Mouse (Mus musculus) frontal cortex, adult (tissue): Measurements from ENCODE around the gene Igf2bp2.

Experiments
- ATAC-seq: cut with Nextera tagmentation; 2 replicates; pipeline ENCODE4 v1.9.2; 2017; ENCODE audit warnings: mild to moderate bottlenecking, moderate library complexity, mixed read lengths; ENCODE audit not compliant: low TSS enrichment

The Igf2bp2 gene

DNA sequence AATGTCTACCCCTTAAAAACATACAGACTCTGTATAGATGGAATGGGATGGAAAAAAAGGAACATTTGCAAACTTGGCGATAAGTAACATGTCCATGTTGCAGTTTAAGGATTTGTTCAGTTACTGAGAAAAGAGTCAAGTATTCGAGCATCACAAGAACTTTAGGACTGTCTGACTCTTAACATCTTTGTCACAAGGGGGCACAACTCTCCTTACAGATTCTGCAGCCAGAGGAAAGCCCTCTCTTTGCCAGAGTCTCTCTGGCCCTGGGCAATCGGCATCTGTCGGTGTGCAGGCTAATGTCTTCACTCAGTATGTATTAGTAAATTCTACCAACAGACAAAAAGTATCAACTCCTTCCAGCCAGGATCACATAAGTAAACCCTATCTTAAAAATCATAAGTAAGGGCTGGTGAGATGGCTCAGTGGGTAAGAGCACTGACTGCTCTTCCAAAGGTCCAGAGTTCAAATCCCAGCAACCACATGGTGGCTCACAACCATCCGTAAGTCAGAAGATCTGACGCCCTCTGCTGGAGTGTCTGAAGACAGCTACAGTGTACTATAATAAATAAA, 57.0 kb downstream of the Igf2bp2 start:
- no peak for ATAC-seq

GRCm38 (mm10) chr16:22100067-22100466, 63.0 kb downstream of the Igf2bp2 start:
- no peak for ATAC-seq

DNA sequence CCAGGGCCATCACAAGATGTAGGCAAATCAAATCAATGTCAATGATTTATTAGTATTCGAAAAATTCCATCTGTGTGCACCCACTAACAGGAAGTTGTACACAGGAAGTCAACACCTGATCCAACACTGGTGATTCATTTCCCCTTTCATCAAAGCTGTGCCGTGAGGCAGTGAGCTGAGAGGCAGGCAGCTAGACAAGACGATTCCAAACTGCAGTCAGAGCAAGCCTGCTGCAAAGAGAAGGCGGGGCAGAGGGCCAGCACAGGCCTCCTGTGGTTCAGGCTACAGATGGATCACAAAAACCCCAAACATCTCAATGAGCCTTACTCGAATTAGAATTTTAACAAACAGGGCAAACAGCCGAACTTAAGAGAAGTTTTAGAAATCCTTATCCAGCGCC, 65.4 kb downstream of the Igf2bp2 start:
- ATAC-seq: no peak

- no peak for ATAC-seq
Observed at GRCm38 (mm10) chr16:22095751-22096150, 67.3 kb downstream of the Igf2bp2 start.

DNA sequence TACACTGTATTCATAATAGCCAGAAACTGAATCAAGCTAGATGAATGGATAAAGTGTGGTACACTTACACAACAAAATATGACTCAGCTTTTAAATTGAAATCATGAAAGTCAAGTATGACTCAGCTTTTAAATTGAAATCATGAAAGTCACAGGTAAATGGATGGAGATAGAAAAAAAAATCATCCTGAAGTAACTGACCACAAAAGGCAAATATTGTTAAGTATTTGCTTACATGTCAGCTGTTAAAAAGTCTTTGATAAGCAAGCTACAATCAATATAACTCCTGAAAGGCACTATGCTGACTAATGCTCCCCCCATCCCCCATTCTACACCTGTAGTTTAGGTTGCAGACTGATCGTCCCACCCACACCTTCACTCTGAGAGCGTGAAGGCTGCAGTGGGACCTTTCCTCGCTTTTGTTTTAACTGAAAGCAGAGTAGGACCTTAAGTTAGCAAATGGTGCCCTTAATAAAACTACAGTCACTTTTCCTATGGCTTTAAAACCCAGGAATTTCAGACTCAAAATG, 71.8 kb downstream of the Igf2bp2 start:
- ATAC-seq: no peak

DNA sequence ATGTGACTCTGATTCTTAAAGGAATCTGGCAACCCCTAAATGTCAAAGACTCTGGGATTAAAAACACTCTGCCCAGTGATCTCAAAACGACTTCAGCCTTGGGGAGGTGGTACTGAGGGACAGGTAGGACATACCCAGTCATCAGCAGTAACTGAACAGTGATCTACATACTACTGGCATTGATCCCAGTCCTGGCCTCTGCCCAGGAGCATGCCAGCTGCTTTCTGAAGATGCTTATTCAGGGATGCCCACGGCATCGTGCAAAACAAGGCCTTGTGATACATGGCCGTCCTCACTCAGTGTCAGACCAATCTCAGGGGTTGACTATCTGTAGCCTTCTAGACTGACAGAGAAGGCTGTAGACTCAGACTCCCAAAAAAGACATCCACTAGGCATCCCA, 77.7 kb downstream of the Igf2bp2 start:
- ATAC-seq: no peak

DNA sequence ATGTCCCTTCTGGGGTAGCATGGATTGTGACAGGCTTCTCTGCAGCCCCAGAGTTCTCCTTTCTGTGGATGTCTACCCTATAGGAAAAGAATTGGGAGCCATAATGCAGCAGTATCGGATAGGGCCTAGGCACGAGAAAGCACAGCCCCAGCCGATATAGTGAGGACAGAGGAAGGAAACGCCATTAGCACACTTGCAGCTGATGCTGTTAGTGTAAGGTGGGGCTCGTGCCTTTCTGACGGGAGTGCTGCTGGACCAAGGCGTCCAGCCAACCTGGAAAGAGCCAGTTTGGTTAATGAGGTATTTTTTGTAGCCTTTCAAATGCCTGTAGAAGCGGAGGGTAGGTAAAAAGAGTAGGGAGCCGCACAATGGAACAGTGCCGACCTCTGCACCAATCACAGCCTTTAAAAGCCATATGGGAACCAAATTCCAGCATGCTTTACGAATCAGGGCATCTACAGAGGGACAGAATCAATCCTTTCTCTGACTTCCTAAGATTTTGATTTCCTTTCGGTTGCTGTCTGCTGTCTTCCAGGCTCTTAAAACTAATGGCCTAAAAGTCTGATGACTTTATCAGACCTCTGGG, 82.9 kb downstream of the Igf2bp2 start:
- ATAC-seq: no peak

GRCm38 (mm10) chr16:22076620-22076941, 86.5 kb downstream of the Igf2bp2 start:
- no peak for ATAC-seq

- no peak for ATAC-seq
Observed at GRCm38 (mm10) chr16:22075829-22076619, 87.1 kb downstream of the Igf2bp2 start.

GRCm38 (mm10) chr16:22075067-22075466, 88.0 kb downstream of the Igf2bp2 start:
- ATAC-seq: no peak

GRCm38 (mm10) chr16:22071361-22071760, 91.7 kb downstream of the Igf2bp2 start:
- no peak for ATAC-seq

DNA sequence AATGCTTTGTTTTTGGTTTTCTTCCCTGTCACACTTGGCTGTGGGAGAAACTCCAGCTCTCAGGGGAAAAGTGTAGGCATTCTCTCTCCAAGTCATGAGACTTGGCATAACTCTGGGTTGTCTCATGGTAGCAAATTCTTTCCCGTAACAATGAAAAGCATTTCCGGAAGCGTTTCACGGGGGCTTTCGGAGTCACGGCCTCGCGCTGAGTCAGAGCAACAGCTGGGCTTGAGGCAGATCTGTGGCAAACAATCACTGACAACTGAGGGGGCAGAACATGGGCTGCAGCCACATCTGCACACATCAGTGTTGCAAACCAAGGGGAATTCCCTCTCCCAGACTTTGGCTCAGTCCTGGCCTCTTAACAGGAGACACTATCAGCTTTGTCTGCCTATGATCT, 95.7 kb downstream of the Igf2bp2 start:
- ATAC-seq: no peak

DNA sequence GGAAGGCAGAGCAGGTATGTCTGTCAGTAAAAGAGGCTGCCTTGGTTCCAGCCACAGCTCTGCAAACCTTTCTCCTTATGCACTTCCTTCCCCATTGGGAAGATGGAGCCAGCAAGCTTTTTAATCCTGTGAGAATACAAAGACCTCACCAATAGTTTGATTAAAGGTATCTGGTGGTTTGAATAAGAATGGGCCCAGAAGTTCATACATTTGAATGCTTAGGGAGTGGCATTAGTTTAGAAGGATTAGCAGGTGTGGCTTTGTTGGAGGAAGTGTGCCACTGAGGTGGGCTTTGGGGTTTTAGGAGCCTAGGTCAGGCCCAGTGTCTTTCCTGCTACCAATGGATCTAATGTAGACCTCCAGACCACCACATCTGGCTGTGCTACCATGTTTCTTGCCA, 97.6 kb downstream of the Igf2bp2 start:
- no peak for ATAC-seq

DNA sequence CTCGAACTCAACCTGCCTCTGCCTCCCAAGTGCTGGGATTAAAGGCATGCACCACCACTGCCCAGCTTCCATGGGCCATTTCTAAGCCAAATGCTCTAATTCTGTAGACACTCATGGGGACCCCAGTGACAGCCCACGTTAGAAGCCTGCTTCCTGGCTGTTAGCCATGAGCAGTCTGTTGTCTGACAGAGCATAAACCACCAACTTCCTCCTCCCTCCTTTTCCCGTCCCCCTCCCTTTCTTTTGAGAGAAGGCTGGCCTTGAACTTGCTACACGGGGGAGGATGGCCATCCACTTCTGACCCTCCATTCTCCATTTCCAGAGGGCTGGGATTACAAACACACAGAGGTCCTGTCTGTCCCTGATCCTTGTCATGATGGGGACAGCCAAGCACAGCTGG, 100.8 kb downstream of the Igf2bp2 start:
- no peak for ATAC-seq

DNA sequence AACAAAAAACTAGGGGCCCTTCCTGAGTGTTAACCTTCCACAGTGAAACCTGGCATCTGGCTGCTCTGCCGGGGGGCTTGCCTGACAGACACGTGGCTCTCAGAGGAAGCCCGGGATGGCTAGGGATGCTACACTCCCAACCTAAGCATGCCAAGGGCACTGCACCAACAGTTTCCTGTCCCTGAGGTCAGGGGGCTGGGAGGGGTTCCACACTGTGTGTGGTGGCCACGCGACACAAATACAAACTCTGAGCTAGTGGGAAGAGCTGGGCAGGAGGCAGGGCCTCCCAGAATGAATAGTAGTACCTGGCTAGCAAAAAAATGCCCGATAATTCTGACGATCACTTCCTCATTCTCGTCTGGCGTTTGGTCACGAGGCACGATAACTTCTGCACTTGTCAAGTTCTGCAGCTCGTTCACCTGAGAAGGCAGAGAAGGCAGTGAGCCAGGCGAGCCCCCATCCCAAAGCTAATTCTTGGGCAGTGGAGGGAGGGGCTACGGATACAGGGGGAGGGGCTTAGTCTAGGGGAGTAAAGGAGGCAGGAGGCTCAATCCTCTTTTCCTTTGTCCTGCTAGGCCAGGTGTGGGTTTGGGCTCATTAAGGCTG, 101.4 kb downstream of the Igf2bp2 start:
- ATAC-seq: no peak

DNA sequence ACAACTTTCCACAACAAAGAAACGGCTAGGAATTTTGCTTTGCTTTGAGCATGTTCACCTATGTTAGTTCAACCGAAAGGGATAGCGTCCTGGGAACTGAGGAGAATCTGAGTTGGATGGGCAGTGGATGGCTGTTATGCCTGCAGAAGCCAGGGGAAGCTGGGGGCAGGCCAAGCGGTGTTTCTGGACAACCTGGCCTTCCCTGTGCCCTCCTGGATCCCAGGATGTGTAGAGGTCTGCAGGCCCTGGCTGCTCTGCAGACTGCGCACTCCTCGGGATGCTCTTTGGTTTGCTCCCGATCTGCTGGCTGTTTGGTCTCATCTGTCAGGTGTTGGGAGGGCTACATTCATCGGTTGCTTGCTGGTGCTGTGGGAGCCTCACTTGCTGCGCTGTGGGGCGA, 102.7 kb downstream of the Igf2bp2 start:
- no peak for ATAC-seq

DNA sequence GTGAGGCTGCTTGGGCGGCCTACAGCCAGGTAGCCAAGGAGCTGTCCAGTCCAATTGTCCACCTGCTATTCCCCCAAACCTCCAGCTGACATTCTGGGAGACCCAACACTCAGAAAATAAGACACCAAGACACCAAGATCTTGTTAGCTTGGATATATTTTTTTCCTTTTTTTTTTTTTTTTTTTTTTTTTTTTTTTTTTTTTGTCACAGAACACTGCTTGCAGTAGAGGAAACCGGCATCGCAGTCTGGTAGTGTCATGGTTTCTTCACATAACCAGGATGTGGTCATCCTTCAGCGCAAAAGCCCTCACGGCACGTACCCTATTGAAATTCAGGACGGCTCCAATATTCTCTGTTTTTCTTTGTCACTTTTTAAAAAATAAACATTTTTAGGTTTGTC, 104.2 kb downstream of the Igf2bp2 start:
- no peak for ATAC-seq

- ATAC-seq: no peak
Observed at GRCm38 (mm10) chr16:22057498-22057897, 105.6 kb downstream of the Igf2bp2 start.

GRCm38 (mm10) chr16:22053411-22053810, 109.7 kb downstream of the Igf2bp2 start:
- no peak for ATAC-seq

- no peak for ATAC-seq
Observed at GRCm38 (mm10) chr16:22046739-22047366, 116.2 kb downstream of the Igf2bp2 start.

GRCm38 (mm10) chr16:22045930-22046329, 117.2 kb downstream of the Igf2bp2 start:
- ATAC-seq: no peak

GRCm38 (mm10) chr16:22043830-22044229, 119.3 kb downstream of the Igf2bp2 start:
- no peak for ATAC-seq
